In genomic region chr3:86550301-86551010, GRCm38 (mm10) we compare ENCODE assay signal across 9 mouse cellular contexts. TPM values are rescaled to one million over a fixed set of nuclear protein-coding genes. Genes with fewer than 3 reads are reported as not detected.
DNase-seq lines count a peak whose midpoint lies in the region; ATAC-seq and TF ChIP-seq lines count a peak whose summit lies in the region.
"Had no signal": no experiment of that assay in that cellular context is flagged by ENCODE, and none has a peak within 500 bp of the region (broad histone marks: within the 10 kb centered on the region; RNA-seq: fewer than 3 reads in every experiment).

No protein-coding gene starts in this region.

- no peak for TF ChIP-seq POLR2A in thymus, adult 2 months (IDR thresholded peaks at IDR 0.05; ENCODE audit: control insufficient read depth, extremely low read depth, insufficient read depth, low read length, poor library complexity)

- peak; percentile 69; the same call in 1 of the 2 replicates for ATAC-seq in kidney, embryonic 14.5 days (ENCODE audit: low FRiP score, low TSS enrichment)
- peak; percentile 26 for ATAC-seq in hindbrain, embryonic 13.5 days (ENCODE audit: low FRiP score)
- ATAC-seq in erythroblast, adult 5-6 weeks (replicated peaks; ENCODE audit: low FRiP score, poor library complexity, severe bottlenecking): no peak

- no peak for DNase-seq in kidney, adult 18-20 months
- DNase-seq in embryo, embryonic 10.5 days (ENCODE audit: low spot score): peak; percentile 76
- peak; percentile 68 for DNase-seq in neural tube, embryonic 10.5 days (ENCODE audit: extremely low spot score, low spot score)
- no peak for DNase-seq in ovary, postnatal 14 days (ENCODE audit: low spot score)
- DNase-seq in thymus, adult 2 months: no peak

- peaks cover 48% of the 10 kb centered on the region for H3K27me3 ChIP-seq in kidney, embryonic 14.5 days (ENCODE audit: control insufficient read depth, insufficient read depth, low read length)
- H3K27me3 ChIP-seq in hindbrain, embryonic 13.5 days: peaks cover 18% of the 10 kb centered on the region
- H3K27me3 ChIP-seq in thymus, adult 2 months (ENCODE audit: control insufficient read depth, insufficient read depth, low read length): peaks cover 10% of the 10 kb centered on the region

- no peak overlapping the region for H3K4me3 ChIP-seq in kidney, embryonic 14.5 days (ENCODE audit: low read length)
- H3K4me3 ChIP-seq in hindbrain, embryonic 13.5 days: peak overlapping the region; percentile 40
- H3K4me3 ChIP-seq in thymus, adult 2 months (ENCODE audit: control insufficient read depth, insufficient read depth, low read length): no peak overlapping the region

- H3K4me1 ChIP-seq in kidney, embryonic 14.5 days (ENCODE audit: control insufficient read depth, insufficient read depth, low read length): peaks cover 7% of the 10 kb centered on the region; the same call in 1 of the 2 replicates
- peaks cover 34% of the 10 kb centered on the region for H3K4me1 ChIP-seq in hindbrain, embryonic 13.5 days (replicated peaks)
- peaks cover 15% of the 10 kb centered on the region for H3K4me1 ChIP-seq in thymus, adult 2 months (replicated peaks; ENCODE audit: control insufficient read depth, insufficient read depth, low read length)

- no peaks in the 10 kb centered on the region for H3K36me3 ChIP-seq in kidney, embryonic 14.5 days (ENCODE audit: control insufficient read depth, insufficient read depth, low read length)
- no peaks in the 10 kb centered on the region for H3K36me3 ChIP-seq in hindbrain, embryonic 13.5 days
- no peaks in the 10 kb centered on the region for H3K36me3 ChIP-seq in thymus, adult 2 months (ENCODE audit: control insufficient read depth, insufficient read depth, low read length)

- TF ChIP-seq CTCF in thymus, adult 2 months (IDR thresholded peaks at IDR 0.05; ENCODE audit: borderline replicate concordance, control insufficient read depth, extremely low read depth, insufficient read depth, low read length, poor library complexity): no peak

- no peak overlapping the region for H3K27ac ChIP-seq in kidney, embryonic 14.5 days (ENCODE audit: low read depth, low read length)
- peak overlapping the region; percentile 94 for H3K27ac ChIP-seq in hindbrain, embryonic 13.5 days
- H3K27ac ChIP-seq in thymus, adult 2 months (ENCODE audit: control insufficient read depth, insufficient read depth, low read length): no peak overlapping the region

- H3K9ac ChIP-seq in kidney, embryonic 14.5 days (ENCODE audit: low read depth, low read length): no peak overlapping the region
- H3K9ac ChIP-seq in hindbrain, embryonic 13.5 days: peak overlapping the region; percentile 82

- H3K9me3 ChIP-seq in kidney, embryonic 14.5 days (ENCODE audit: control insufficient read depth, low read length): no peaks in the 10 kb centered on the region
- H3K9me3 ChIP-seq in hindbrain, embryonic 13.5 days: no peaks in the 10 kb centered on the region

- WGBS in kidney, embryonic 14.5 days: 3% methylated on average over 22 of the region's 22 CpGs
- WGBS in hindbrain, embryonic 13.5 days: 4% methylated on average over 22 of the region's 22 CpGs
- WGBS in thymus, adult 2 months: 88% methylated on average over 22 of the region's 22 CpGs

- H3K4me2 ChIP-seq in kidney, embryonic 14.5 days (replicated peaks; ENCODE audit: low read depth, low read length): no peak overlapping the region
- H3K4me2 ChIP-seq in hindbrain, embryonic 13.5 days: peak overlapping the region; percentile 66

RNA-seq across cellular contexts. Expression of gene Mab21l2, which starts 2.0 kb away (rescaled TPM):
- polyA plus RNA-seq in kidney, embryonic 14.5 days (2014; fragmentation: Nextera tagmentation; extraction: Ambion mirVana): 0.30 and 0.34 TPM in 2 replicates
- polyA plus RNA-seq in hindbrain, embryonic 13.5 days (2015; fragmentation: Nextera tagmentation; extraction: Ambion mirVana): 258 and 288 TPM in 2 replicates
- not detected in 2 replicates for total RNA-seq in erythroblast, adult 5-6 weeks (2015; ENCODE audit: low replicate concordance)
- total RNA-seq in erythroblast, adult 5-6 weeks (2017; ENCODE audit: low replicate concordance): not detected in 2 replicates
- polyA plus RNA-seq in thymus, adult 2 months (2012; rRNA removed): 0.14 and 0.16 TPM in 2 replicates
- polyA plus RNA-seq: gonadal fat pad, adult 2 months had no signal

Comparison
In these comparisons a context has a peak if more than half of its experiments do, and no peak if none do; other contexts are left out.
1. DNase-seq: peak in embryo, embryonic 10.5 days (single experiment) and neural tube, embryonic 10.5 days (single experiment); none in kidney, adult 18-20 months (single experiment), ovary, postnatal 14 days (single experiment) and thymus, adult 2 months (single experiment).
2. RNA of gene Mab21l2, which starts 2.0 kb away (polyA plus RNA-seq): 258 to 288 TPM in hindbrain, embryonic 13.5 days; 0.30 to 0.34 TPM in kidney, embryonic 14.5 days and 0.14 to 0.16 TPM in thymus, adult 2 months; every median in the first group is over 100 times any median in the second.